Mouse (Mus musculus) hindbrain, embryonic 14.5 days (tissue): ENCODE measurements around the gene Atpaf2. TPM values are rescaled to one million over a fixed set of nuclear protein-coding genes. Genes with fewer than 3 reads are reported as not detected.
"Not testable (repeated sequence)": the region's sequence is repeated elsewhere in the genome, so short reads cannot be mapped to it uniquely, and the experiment has no call there.

Experiments
- ATAC-seq: fragments of 200-750 bp; cut with Nextera tagmentation; 2 replicates; pipeline ENCODE4 v1.8.0; 2017; ENCODE audit warnings: moderate number of reproducible peaks, mild to moderate bottlenecking, moderate TSS enrichment, moderate library complexity; ENCODE audit not compliant: low FRiP score
- DNase-seq: peaks from one replicate; pipeline ENCODE4 v3.0.0-alpha.2; 2015; ENCODE audit warnings: low spot score
- H3K27ac ChIP-seq: fragments of 300-500 bp; sonication (generic); 2 replicates; pipeline ENCODE4 v1.5.1; 2014; ENCODE audit warnings: mild to moderate bottlenecking, moderate library complexity
- H3K27me3 ChIP-seq: fragments of 300-500 bp; sonication (generic); 2 replicates; pipeline ENCODE4 v1.6.1; 2014; ENCODE audit warnings: mild to moderate bottlenecking, low read length, mixed read lengths; ENCODE audit not compliant: control insufficient read depth, insufficient read depth
- H3K36me3 ChIP-seq: fragments of 300-500 bp; sonication (generic); replicated peaks from 2 replicates; pipeline ENCODE4 v1.6.1; 2014; ENCODE audit not compliant: control insufficient read depth, insufficient read depth
- H3K4me1 ChIP-seq: fragments of 300-500 bp; sonication (generic); replicated peaks from 2 replicates; pipeline ENCODE4 v1.6.1; 2014; ENCODE audit warnings: antibody characterized with exemption, low read length, mixed read lengths; ENCODE audit not compliant: control insufficient read depth, insufficient read depth
- H3K4me2 ChIP-seq: fragments of 300-500 bp; sonication (generic); replicated peaks from 2 replicates; pipeline ENCODE4 v1.6.1; 2014; ENCODE audit warnings: mild to moderate bottlenecking, moderate library complexity
- H3K4me3 ChIP-seq: fragments of 300-500 bp; sonication (generic); replicated peaks from 2 replicates; pipeline ENCODE4 v1.5.1; 2014; ENCODE audit warnings: mild to moderate bottlenecking, low read length
- H3K9ac ChIP-seq: fragments of 300-500 bp; sonication (generic); 2 replicates; pipeline ENCODE4 v1.6.1; 2014
- H3K9me3 ChIP-seq: fragments of 300-500 bp; sonication (generic); 2 replicates; pipeline ENCODE4 v1.6.1; 2016; ENCODE audit warnings: low read length; ENCODE audit not compliant: control insufficient read depth
- WGBS: fragments of 180-500 bp; shearing (Covaris S2); extraction: QIAGEN DNeasy Blood & Tissue Kit; methylation state at CpG from one replicate; pipeline ENCODE4 v1.1.7; 2014; 5-methylcytosine and 5-hydroxymethylcytosine counted together
- polyA plus RNA-seq: library from polyadenylated mRNA; unstranded; fragments of >200 nt; fragmentation: Nextera tagmentation; extraction: Ambion mirVana; gene quantifications from 2 replicates; pipeline ENCODE4 v1.2.1, GENCODE M21; 2014

Atpaf2 gene
- polyA plus RNA-seq, result 39.8 and 44.4 TPM in 2 replicates

- under 1% methylated on average over 36 of the region's 39 CpGs for WGBS
- DNase-seq (no peak), ATAC-seq (peak; percentile 28)
These were observed at the start of gene Atpaf2 for GRCm38 (mm10) chr11:60417717-60418472. Atpaf2 (minus strand) TSS chr11:60418457.

GRCm38 (mm10) chr11:60465943-60466380 is 47.7 kb upstream of the Atpaf2 start:
- DNase-seq (no peak), ATAC-seq (no peak)
- 98% methylated on average over 2 of the region's 2 CpGs for WGBS
- Histone ChIP-seq H3K27me3 (no peaks in the 10 kb centered on the region), H3K36me3 (peaks cover 92% of the 10 kb centered on the region), H3K4me1 (no peaks in the 10 kb centered on the region), H3K27ac (no peak overlapping the region), H3K9me3 (no peaks in the 10 kb centered on the region), H3K4me3 (no peak overlapping the region), H3K9ac (no peak overlapping the region), H3K4me2 (no peak overlapping the region)

More at GRCm38 (mm10) chr11:60417717-60418472, at the start of gene Atpaf2:
- Histone ChIP-seq H3K27me3 (no peaks in the 10 kb centered on the region), H3K9me3 (no peaks in the 10 kb centered on the region), H3K9ac (peak within 1 kb of the TSS; percentile 89), H3K4me1 (peaks cover 29% of the 10 kb centered on the region), H3K36me3 (no peaks in the 10 kb centered on the region), H3K27ac (peak within 1 kb of the TSS; percentile 92), H3K4me3 (peak within 1 kb of the TSS; percentile 93), H3K4me2 (peak within 1 kb of the TSS; percentile 93)

DNA sequence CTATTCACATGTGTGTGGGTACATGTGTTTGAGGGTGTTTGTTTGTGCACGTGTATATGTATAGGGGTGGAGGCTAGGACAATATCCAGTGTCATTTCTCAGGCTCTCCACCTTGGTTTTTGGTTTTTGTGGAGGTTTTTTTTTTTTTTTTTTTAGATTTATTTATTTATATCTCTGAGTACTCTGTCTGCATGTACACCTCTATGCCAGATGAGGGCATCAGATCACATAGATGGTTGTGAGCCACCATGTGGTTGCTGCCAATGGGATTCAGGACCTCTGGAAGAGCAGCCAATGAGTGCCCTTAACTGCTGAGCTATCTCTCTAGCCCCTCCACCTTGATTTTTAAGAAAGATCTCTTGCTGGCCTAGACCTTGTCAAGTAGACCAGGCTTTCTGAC is 39.7 kb upstream of the Atpaf2 start:
- DNase-seq, result no peak

DNA sequence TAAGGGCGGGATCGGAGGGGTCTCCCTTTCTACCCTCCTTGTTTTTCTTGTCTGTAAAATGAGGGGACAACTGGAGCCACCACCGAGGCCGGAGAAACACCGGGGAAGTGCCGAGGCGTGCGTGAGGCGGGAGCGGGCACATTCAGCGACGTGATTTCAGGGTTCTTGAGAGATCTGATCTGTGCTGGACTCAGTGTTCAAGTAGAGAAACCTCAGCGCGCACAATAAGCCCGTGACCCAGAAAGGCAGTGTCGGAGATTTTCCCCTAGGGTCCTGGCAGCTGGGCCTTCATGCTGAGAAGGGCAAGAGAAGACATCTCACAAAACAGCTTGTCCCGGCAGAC is 36.5 kb upstream of the Atpaf2 start:
- Histone ChIP-seq H3K27me3 (no peaks in the 10 kb centered on the region), H3K4me2 (peak overlapping the region; percentile 95), H3K36me3 (peaks cover 36% of the 10 kb centered on the region), H3K4me3 (peak overlapping the region; percentile 73), H3K9ac (peak overlapping the region; percentile 85), H3K4me1 (peaks cover 8% of the 10 kb centered on the region), H3K27ac (0 out of 2 replicates have a peak overlapping the region, but pooled peaks have one; percentile 57), H3K9me3 (no peaks in the 10 kb centered on the region)
- ATAC-seq, result peak; percentile 57; the same call in 1 of the 2 replicates
- no peak for DNase-seq
- under 1% methylated on average over 17 of the region's 17 CpGs for WGBS

More for the DNA sequence above, 39.7 kb upstream of the Atpaf2 start:
- no peak for ATAC-seq
- H3K9ac ChIP-seq, result no peak overlapping the region
- no peaks in the 10 kb centered on the region for H3K9me3 ChIP-seq
- no peak overlapping the region for H3K4me2 ChIP-seq
- H3K27me3 ChIP-seq, result no peaks in the 10 kb centered on the region
- 95% methylated on average over 1 of the region's 1 CpGs for WGBS
- no peak overlapping the region for H3K4me3 ChIP-seq
- H3K4me1 ChIP-seq, result peaks cover 8% of the 10 kb centered on the region
- peaks cover 68% of the 10 kb centered on the region for H3K36me3 ChIP-seq
- no peak overlapping the region for H3K27ac ChIP-seq

- ATAC-seq, result peak; percentile 93
- H3K4me1 ChIP-seq, result peaks cover 8% of the 10 kb centered on the region
These were observed 36.0 kb upstream of the Atpaf2 start, which contains the start of gene Drg2 for GRCm38 (mm10) chr11:60454080-60454744. Drg2 (plus strand) TSS chr11:60454591.

GRCm38 (mm10) chr11:60444007-60444406 is 25.8 kb upstream of the Atpaf2 start:
- 84% methylated on average over 4 of the region's 4 CpGs for WGBS
- DNase-seq (no peak), ATAC-seq (no peak)
- no peak overlapping the region for H3K27ac ChIP-seq
- H3K4me1 ChIP-seq, result no peaks in the 10 kb centered on the region
- no peaks in the 10 kb centered on the region for H3K27me3 ChIP-seq
- H3K36me3 ChIP-seq, result peaks cover 46% of the 10 kb centered on the region
- no peak overlapping the region for H3K4me3 ChIP-seq
- H3K4me2 ChIP-seq, result no peak overlapping the region
- H3K9ac ChIP-seq, result no peak overlapping the region
- no peaks in the 10 kb centered on the region for H3K9me3 ChIP-seq

More at GRCm38 (mm10) chr11:60454080-60454744, 36.0 kb upstream of the Atpaf2 start, which contains the start of gene Drg2:
- Histone ChIP-seq H3K27ac (peak within 1 kb of the TSS; percentile 57; the same call in 1 of the 2 replicates), H3K36me3 (peaks cover 31% of the 10 kb centered on the region), H3K9me3 (no peaks in the 10 kb centered on the region), H3K9ac (peak within 1 kb of the TSS; percentile 85), H3K27me3 (no peaks in the 10 kb centered on the region), H3K4me3 (peak within 1 kb of the TSS; percentile 73), H3K4me2 (peak within 1 kb of the TSS; percentile 95)
- 5% methylated on average over 27 of the region's 27 CpGs for WGBS
- DNase-seq, result peak; percentile 95

DNA sequence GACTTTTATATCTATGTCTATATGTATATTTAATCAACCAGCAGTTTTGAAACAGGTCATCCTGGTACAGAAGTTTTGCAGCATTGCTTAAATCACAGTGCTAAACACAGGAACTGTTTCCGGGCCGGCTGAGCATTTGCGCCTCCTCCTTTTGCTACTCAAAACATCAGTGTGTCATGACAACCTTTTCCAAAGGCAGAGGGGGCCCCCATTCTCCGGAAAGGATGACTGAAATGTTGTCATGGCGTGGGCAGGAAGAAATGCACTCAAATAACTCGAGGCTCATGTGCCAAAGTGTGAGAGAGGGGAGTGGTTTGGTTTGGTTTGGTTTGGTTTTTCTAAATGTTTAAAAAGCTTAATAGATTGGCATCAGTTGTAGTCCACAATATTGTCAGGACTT is 24.6 kb upstream of the Atpaf2 start:
- H3K27ac ChIP-seq, result no peak overlapping the region
- 90% methylated on average over 6 of the region's 6 CpGs for WGBS
- no peaks in the 10 kb centered on the region for H3K9me3 ChIP-seq
- H3K9ac ChIP-seq, result no peak overlapping the region
- H3K27me3 ChIP-seq, result no peaks in the 10 kb centered on the region
- no peak overlapping the region for H3K4me2 ChIP-seq
- H3K4me1 ChIP-seq, result no peaks in the 10 kb centered on the region
- no peak for ATAC-seq
- H3K4me3 ChIP-seq, result no peak overlapping the region
- DNase-seq, result no peak
- H3K36me3 ChIP-seq, result peaks cover 58% of the 10 kb centered on the region

DNA sequence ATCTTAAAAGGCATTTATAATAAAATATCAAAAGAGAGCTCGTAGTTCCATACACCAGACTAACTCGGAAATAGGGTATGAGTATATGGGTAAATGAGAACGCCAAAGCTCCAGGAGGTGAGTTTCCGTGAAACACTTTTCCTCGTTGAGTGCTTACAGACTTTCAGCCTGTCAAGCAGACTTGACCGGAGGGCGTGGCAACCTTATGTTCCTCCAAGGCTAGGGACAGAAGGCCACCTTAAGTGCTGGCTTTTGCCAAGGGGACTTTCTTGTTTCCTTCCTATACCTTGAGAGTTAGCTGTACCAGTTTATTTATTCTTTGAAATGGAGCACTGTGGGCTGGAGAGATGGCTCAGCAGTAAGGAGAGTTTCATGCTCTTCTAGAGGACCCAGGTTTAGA is 21.9 kb upstream of the Atpaf2 start:
- Histone ChIP-seq H3K36me3 (peaks cover 80% of the 10 kb centered on the region), H3K27ac (no peak overlapping the region), H3K4me1 (no peaks in the 10 kb centered on the region), H3K4me3 (no peak overlapping the region), H3K27me3 (no peaks in the 10 kb centered on the region), H3K4me2 (no peak overlapping the region), H3K9me3 (no peaks in the 10 kb centered on the region), H3K9ac (no peak overlapping the region)
- DNase-seq (no peak), ATAC-seq (no peak)
- 46% methylated on average over 7 of the region's 7 CpGs for WGBS

GRCm38 (mm10) chr11:60439621-60440020 is 21.4 kb upstream of the Atpaf2 start:
- not testable (repeated sequence) for H3K27ac ChIP-seq, H3K9me3 ChIP-seq, H3K9ac ChIP-seq, H3K27me3 ChIP-seq, DNase-seq, ATAC-seq, H3K4me2 ChIP-seq, H3K4me3 ChIP-seq, H3K4me1 ChIP-seq
- peaks cover 83% of the 10 kb centered on the region for H3K36me3 ChIP-seq
- 10% methylated on average over 1 of the region's 1 CpGs for WGBS
